Mouse (Mus musculus) CH12.LX (cell line): Measurements from ENCODE around the gene Clmn. TPM values are rescaled to one million over a fixed set of nuclear protein-coding genes. Genes with fewer than 3 reads are reported as not detected.
A peak's percentile ranks its signal among the peaks of the same experiment; 100 is the strongest.

Experiments
- DNase-seq: peaks from one replicate; pipeline ENCODE4 v3.0.0-alpha.2; 2013; ENCODE audit errors: extremely low read depth
- H3K27ac ChIP-seq: 2 replicates; pipeline ENCODE4 v1.5.1; 2012; ENCODE audit warnings: low read depth, mild to moderate bottlenecking, control low read depth, moderate library complexity; ENCODE audit not compliant: insufficient read depth
- H3K27me3 ChIP-seq: replicated peaks from 2 replicates; pipeline ENCODE3; 2012; ENCODE audit warnings: inconsistent platforms
- H3K36me3 ChIP-seq, 2 experiments: replicated peaks in 1 of 2; 2 replicates each; pipeline versions ENCODE3 to v1.6.1; 2012; ENCODE audit warnings: inconsistent platforms in 1 of 2, low read length in 1 of 2, mild to moderate bottlenecking in 1 of 2, mixed read lengths in 1 of 2, moderate library complexity in 1 of 2; ENCODE audit not compliant: control insufficient read depth in 1 of 2, insufficient read depth in 1 of 2
- H3K4me1 ChIP-seq, 2 experiments: 2 replicates each; pipeline ENCODE4 v1.6.1; 2012; ENCODE audit warnings: inconsistent platforms in 1 of 2, moderate library complexity in 1 of 2; ENCODE audit not compliant: insufficient read depth in 2 of 2, control insufficient read depth in 1 of 2
- H3K4me2 ChIP-seq: 2 replicates; pipeline ENCODE4 v1.6.1; 2012; ENCODE audit warnings: low read depth, mild to moderate bottlenecking, control low read depth; ENCODE audit not compliant: poor library complexity, insufficient read depth, severe bottlenecking
- H3K4me3 ChIP-seq, 3 experiments: fragments of 150-350 bp in 1 of 3; sonication (generic) in 1 of 3; replicated peaks in 1 of 3; 2 replicates each; pipeline versions ENCODE3 to v1.5.1; 2011 to 2012; ENCODE audit warnings: low read depth in 2 of 3, low read length in 2 of 3, mild to moderate bottlenecking in 2 of 3, moderate library complexity in 2 of 3, control low read depth in 1 of 3, improper control_type of control experiment in 1 of 3, inconsistent platforms in 1 of 3, mixed read lengths in 1 of 3; ENCODE audit not compliant: poor library complexity in 1 of 3
- H3K79me2 ChIP-seq: replicated peaks from 2 replicates; pipeline ENCODE4 v1.6.1; 2012; ENCODE audit warnings: mild to moderate bottlenecking, moderate library complexity; ENCODE audit not compliant: control insufficient read depth, poor library complexity, insufficient read depth, severe bottlenecking; ENCODE audit errors: extremely low read depth
- H3K9ac ChIP-seq: 2 replicates; pipeline ENCODE4 v1.6.1; 2012; ENCODE audit warnings: low read depth, mild to moderate bottlenecking, control low read depth, moderate library complexity; ENCODE audit not compliant: insufficient read depth
- H3K9me3 ChIP-seq: replicated peaks from 2 replicates; pipeline ENCODE3; 2012; ENCODE audit warnings: low read length, inconsistent platforms, mixed read lengths
- CHD1 ChIP-seq: IDR thresholded peaks from 2 replicates; pipeline ENCODE4 v1.6.1; 2012; ENCODE audit warnings: low read depth, low read length, improper control_type of control experiment, inconsistent platforms
- CHD2 ChIP-seq: IDR thresholded peaks from 2 replicates; pipeline ENCODE4 v1.6.1; 2011; ENCODE audit warnings: low read length, improper control_type of control experiment
- CTCF ChIP-seq, 2 experiments: IDR thresholded peaks in 1 of 2; conservative IDR thresholded peaks in 1 of 2; 2 replicates each; pipeline ENCODE4 v1.5.1; 2011 to 2012; ENCODE audit warnings: low read depth in 2 of 2, low read length in 2 of 2, improper control_type of control experiment in 1 of 2, inconsistent platforms in 1 of 2, mild to moderate bottlenecking in 1 of 2, moderate library complexity in 1 of 2
- E2F4 ChIP-seq: IDR thresholded peaks from 2 replicates; pipeline ENCODE4 v1.6.1; 2011; ENCODE audit warnings: low read depth, low read length, improper control_type of control experiment; ENCODE audit not compliant: insufficient replicate concordance
- GABPA ChIP-seq: IDR thresholded peaks from 2 replicates; pipeline ENCODE4 v1.6.1; 2012; ENCODE audit warnings: low read depth, low read length, improper control_type of control experiment, inconsistent platforms; ENCODE audit not compliant: insufficient replicate concordance
- JUN ChIP-seq: IDR thresholded peaks from 2 replicates; pipeline ENCODE4 v1.6.1; 2011; ENCODE audit warnings: low read depth, mild to moderate bottlenecking, low read length, improper control_type of control experiment, moderate library complexity; ENCODE audit not compliant: insufficient read depth
- MAX ChIP-seq: IDR thresholded peaks from 2 replicates; pipeline ENCODE4 v1.6.1; 2011; ENCODE audit warnings: low read length, improper control_type of control experiment
- MAZ ChIP-seq: IDR thresholded peaks from 2 replicates; pipeline ENCODE4 v1.6.1; 2012; ENCODE audit warnings: low read depth, mild to moderate bottlenecking, inconsistent platforms, low read length, improper control_type of control experiment, moderate library complexity
- MEF2A ChIP-seq: IDR thresholded peaks from 2 replicates; pipeline ENCODE4 v1.6.1; 2014; ENCODE audit warnings: low read depth, mild to moderate bottlenecking, inconsistent platforms, low read length, improper control_type of control experiment, borderline replicate concordance
- MYC ChIP-seq: IDR thresholded peaks from 2 replicates; pipeline ENCODE4 v1.6.1; 2011; ENCODE audit warnings: low read depth, mild to moderate bottlenecking, improper control_type of control experiment, low read length
- PAX5 ChIP-seq: IDR thresholded peaks from 2 replicates; pipeline ENCODE4 v1.6.1; 2012; ENCODE audit warnings: low read length, inconsistent platforms, mixed read lengths
- POLR2AphosphoS2 ChIP-seq: IDR thresholded peaks from 2 replicates; pipeline ENCODE4 v1.6.1; 2011; ENCODE audit warnings: low read depth, low read length, improper control_type of control experiment
- RAD21 ChIP-seq: IDR thresholded peaks from 2 replicates; pipeline ENCODE4 v1.6.1; 2011; ENCODE audit warnings: low read depth, mild to moderate bottlenecking, low read length, improper control_type of control experiment, moderate library complexity
- SMC3 ChIP-seq: IDR thresholded peaks from 2 replicates; pipeline ENCODE4 v1.6.1; 2011; ENCODE audit warnings: low read depth, low read length, improper control_type of control experiment
- USF1 ChIP-seq: IDR thresholded peaks from 2 replicates; pipeline ENCODE4 v1.6.1; 2014; ENCODE audit warnings: low read depth, mild to moderate bottlenecking, inconsistent platforms, low read length, improper control_type of control experiment
- ZKSCAN1 ChIP-seq: IDR thresholded peaks from 2 replicates; pipeline ENCODE4 v1.6.1; 2012; ENCODE audit warnings: low read depth, inconsistent platforms, low read length, improper control_type of control experiment, borderline replicate concordance
- ZMIZ1 ChIP-seq: IDR thresholded peaks from 2 replicates; pipeline ENCODE4 v1.6.1; 2012; ENCODE audit warnings: low read depth, mild to moderate bottlenecking, inconsistent platforms, low read length, improper control_type of control experiment
- ZNF384 ChIP-seq: IDR thresholded peaks from 2 replicates; pipeline ENCODE4 v1.6.1; 2012; ENCODE audit warnings: low read depth, low read length, improper control_type of control experiment, inconsistent platforms
- dilution Hi-C: fragments of 300-500 bp; cut with MboI; formaldehyde crosslinking; loops from 2 replicates; pipeline ENCODE4 v1.14.3; 2020; ENCODE audit warnings: low sequenced_read_pairs; ENCODE audit not compliant: extremely low pct_unique_long_range_greater_than_20kb, extremely low pct_ligation_motif_present
- in situ Hi-C: fragments of 300-500 bp; cut with MboI; formaldehyde crosslinking; loops from 3 replicates; pipeline ENCODE4 v1.14.3; 2019; ENCODE audit warnings: low sequenced_read_pairs, low pct_ligation_motif_present, low pct_unique_long_range_greater_than_20kb, mixed read lengths
- polyA plus RNA-seq: library from polyadenylated mRNA; unstranded; fragments of >175 nt; gene quantifications from 2 replicates; pipeline ENCODE4 v1.2.1, GENCODE M21; 2012; ENCODE audit warnings: low read depth; ENCODE audit not compliant: insufficient read length
- total RNA-seq, 2 experiments: library from RNA; depleted of rRNA; stranded (reverse); fragments of 300-350 nt in 1 of 2; fragments of >200 nt in 1 of 2; gene quantifications; 2 replicates each; pipeline ENCODE4 v1.2.3; 2012 to 2014

The Clmn gene
- total and polyA plus RNA-seq, 3 experiments, result not detected

- TF ChIP-seq JUN, result no peak
- no peak for TF ChIP-seq POLR2AphosphoS2
- no peak for TF ChIP-seq MEF2A
- no peak for TF ChIP-seq E2F4
- TF ChIP-seq MYC, result no peak
- TF ChIP-seq RAD21, result no peak
- TF ChIP-seq ZKSCAN1, result no peak
- no peak for TF ChIP-seq SMC3
- TF ChIP-seq USF1, result no peak
- no peak for TF ChIP-seq ZMIZ1
- TF ChIP-seq MAX, result no peak
- Histone ChIP-seq H3K9ac (no peak overlapping the region), H3K4me1 (peaks cover 2 to 14% of the 10 kb centered on the region in 2 experiments; a peak in 2 of 4 replicates), H3K4me2 (no peak overlapping the region), H3K27me3 (peaks cover 80% of the 10 kb centered on the region), H3K36me3 (no peaks in the 10 kb centered on the region), H3K4me3 (no peak overlapping the region), H3K9me3 (no peaks in the 10 kb centered on the region), H3K27ac (no peak overlapping the region), H3K79me2 (no peaks in the 10 kb centered on the region)
- dilution Hi-C loops, result no loop called here
- in situ Hi-C loops, result loop anchor here (10.0 kb wide), 1 partner anchor 69 kb away; no protein-coding TSS in a partner anchor
- no peak for DNase-seq
These were observed 51.1 kb downstream of the Clmn start for GRCm38 (mm10) chr12:104813762-104814161.

- H3K4me3 ChIP-seq, result no peak overlapping the region
- TF ChIP-seq MEF2A, result no peak
- no peak for TF ChIP-seq CHD2
- no peak for TF ChIP-seq CHD1
- TF ChIP-seq GABPA, result no peak
- no peak for TF ChIP-seq PAX5
- TF ChIP-seq ZNF384, result no peak
- TF ChIP-seq POLR2AphosphoS2, result no peak
- TF ChIP-seq SMC3, result peak; percentile 73
- no peak for TF ChIP-seq E2F4
- TF ChIP-seq CTCF (conservative IDR thresholded peaks at IDR 0.05 in 1 of 2, IDR thresholded peaks at IDR 0.05 in 1 of 2; ENCODE audit: low read depth in 2 of 2, low read length in 2 of 2), result peak; percentile 32 to 70; a peak in 3 of 4 replicates
- peak; percentile 42 for TF ChIP-seq RAD21
- no peak for TF ChIP-seq MAZ
- TF ChIP-seq ZMIZ1, result no peak
- H3K4me1 ChIP-seq, result peaks cover 2 to 14% of the 10 kb centered on the region in 2 experiments; a peak in 2 of 4 replicates
- no peak overlapping the region for H3K4me2 ChIP-seq
- no peak overlapping the region for H3K27ac ChIP-seq
- dilution Hi-C loops (no loop called here), in situ Hi-C loops (loop anchor here (10.0 kb wide), 1 partner anchor 68 kb away; no protein-coding TSS in a partner anchor)
- no peaks in the 10 kb centered on the region for H3K79me2 ChIP-seq
- peaks cover 85% of the 10 kb centered on the region for H3K27me3 ChIP-seq
- H3K9me3 ChIP-seq, result no peaks in the 10 kb centered on the region
- DNase-seq, result peak; percentile 38
- no peak overlapping the region for H3K9ac ChIP-seq
- no peaks in the 10 kb centered on the region for H3K36me3 ChIP-seq
These were observed 52.2 kb downstream of the Clmn start for GRCm38 (mm10) chr12:104812711-104813110.
